Mouse (Mus musculus): ENCODE data around the gene Lama1.

- TF ChIP-seq CTCF (IDR thresholded peaks at IDR 0.05; ENCODE audit: low read depth) (no peak), EP300 (IDR thresholded peaks at IDR 0.05; ENCODE audit: low read depth) (no peak)
Observed at GRCm38 (mm10) chr17:67698301-67698700, 1.2 kb downstream of the Lama1 start.

All from liver, embryonic 14.5 days (tissue).